Mouse (Mus musculus) adrenal gland (tissue): ENCODE measurements at regions not wholly inside any gene's neighbourhood (a gene's known extent, or its start where the extent isn't known, plus 50 kb on each side); places are given as distances from the start of the nearest gene placed in this dataset.

ENCODE experiments used
- intact Hi-C: fragments of 180-260 bp; cut with DNase I; formaldehyde crosslinking; loops from one replicate; pipeline ENCODE4 v1.15.1; 2025

GRCm38 (mm10) chr16:86389063-86389723 is 487.6 kb upstream of the Adamts5 start:
- intact Hi-C loops, result no loop called here

GRCm38 (mm10) chr16:86388128-86388527 is 486.5 kb upstream of the Adamts5 start:
- intact Hi-C loops, result no loop called here

DNA sequence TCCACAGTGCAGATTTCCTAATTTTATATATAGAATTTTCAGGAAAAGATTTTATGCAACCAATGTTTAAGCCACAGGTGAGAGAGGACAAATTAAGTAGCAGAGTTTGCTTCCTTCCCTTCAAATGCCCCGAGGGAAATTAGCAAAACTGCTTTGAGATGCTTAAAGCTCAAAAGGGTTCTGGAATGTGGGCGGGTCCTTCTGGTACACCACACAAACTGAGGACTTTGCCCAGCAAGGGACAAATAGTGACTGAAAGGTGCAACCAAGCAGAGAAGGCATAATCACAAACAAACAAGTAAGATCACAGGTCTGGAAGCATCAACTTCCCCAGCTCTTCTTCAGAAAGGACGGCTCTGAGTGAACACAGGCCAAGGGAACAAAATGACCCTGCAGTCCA is 476.4 kb upstream of the Adamts5 start:
- intact Hi-C loops, result no loop called here

DNA sequence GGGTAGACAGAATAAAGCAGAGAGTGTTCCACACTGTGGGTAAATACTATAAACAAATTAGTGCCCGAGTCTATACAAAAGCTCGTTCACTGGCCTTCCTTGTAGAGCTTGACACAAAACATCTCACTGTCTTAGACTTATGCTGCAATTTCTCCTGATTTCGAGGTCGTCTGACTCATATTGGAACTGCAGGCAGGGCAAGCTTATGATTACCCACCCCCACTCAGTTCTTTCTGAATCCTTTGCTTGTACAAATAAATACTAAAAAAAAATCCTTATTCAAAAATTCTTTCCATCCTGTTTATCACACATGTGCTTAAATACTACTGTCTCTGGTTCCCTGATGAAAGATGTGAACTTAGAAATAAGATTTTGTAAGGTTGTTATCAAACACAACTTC is 470.0 kb upstream of the Adamts5 start:
- intact Hi-C loops, result no loop called here

GRCm38 (mm10) chr16:86368449-86368848 is 466.8 kb upstream of the Adamts5 start:
- intact Hi-C loops, result no loop called here

DNA sequence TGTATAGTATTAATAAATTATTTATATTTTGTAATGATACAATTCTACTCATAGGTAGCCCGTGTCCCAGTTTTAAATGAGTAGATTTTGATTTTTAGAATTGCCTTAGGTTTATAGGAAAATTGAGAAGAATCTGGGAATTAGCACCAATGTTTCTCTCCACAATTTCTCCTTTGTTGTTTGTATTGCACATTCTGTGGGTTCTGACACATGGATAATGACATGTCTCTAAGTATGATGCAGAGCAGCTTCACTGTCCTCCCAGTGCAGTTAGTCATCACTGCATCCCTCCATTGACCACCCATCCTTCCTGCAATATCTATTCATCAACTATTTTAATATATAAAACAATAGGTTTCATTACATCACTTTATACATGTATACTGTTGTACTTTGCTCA is 464.6 kb upstream of the Adamts5 start:
- intact Hi-C loops, result no loop called here

DNA sequence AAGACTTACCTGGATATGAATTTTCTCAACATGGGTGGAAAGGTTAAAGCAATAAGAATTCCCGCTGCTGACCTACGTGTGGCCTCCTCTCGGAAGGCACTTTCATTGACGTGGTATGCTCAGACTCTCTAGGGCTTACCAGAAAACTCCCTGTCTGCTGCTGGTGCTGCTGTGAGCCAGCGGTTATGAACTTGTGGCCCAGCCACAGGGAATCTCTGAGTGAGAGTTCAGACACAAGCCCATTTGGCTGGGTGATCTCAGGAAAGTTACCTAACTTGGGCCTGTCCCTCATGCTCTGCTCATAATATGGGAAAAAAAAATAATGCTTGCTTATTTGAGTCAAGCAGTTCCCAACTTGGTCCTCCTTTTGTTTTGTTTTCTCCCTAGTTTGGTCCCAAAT is 459.5 kb upstream of the Adamts5 start:
- intact Hi-C loops, result no loop called here

DNA sequence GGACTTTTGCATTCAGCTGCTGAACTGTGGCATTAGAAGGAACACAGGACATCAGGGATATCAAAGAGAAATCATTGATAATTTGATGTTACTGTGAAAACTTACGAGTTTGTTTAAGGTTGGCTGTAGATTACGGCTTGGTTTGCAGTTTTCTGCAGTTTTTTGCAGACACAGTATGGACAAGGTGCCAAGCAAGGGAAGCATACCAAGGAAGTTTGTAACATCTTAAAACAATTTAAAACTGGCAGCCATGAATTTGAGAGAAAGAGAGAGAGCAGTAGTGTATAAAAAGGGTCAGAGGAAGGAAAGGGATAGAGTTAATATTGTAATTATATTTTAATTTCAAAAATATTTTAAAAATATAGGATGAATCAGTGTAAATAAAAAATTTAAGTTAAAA is 453.4 kb upstream of the Adamts5 start:
- intact Hi-C loops, result no loop called here

GRCm38 (mm10) chr16:86347753-86348152 is 446.1 kb upstream of the Adamts5 start:
- intact Hi-C loops, result no loop called here

DNA sequence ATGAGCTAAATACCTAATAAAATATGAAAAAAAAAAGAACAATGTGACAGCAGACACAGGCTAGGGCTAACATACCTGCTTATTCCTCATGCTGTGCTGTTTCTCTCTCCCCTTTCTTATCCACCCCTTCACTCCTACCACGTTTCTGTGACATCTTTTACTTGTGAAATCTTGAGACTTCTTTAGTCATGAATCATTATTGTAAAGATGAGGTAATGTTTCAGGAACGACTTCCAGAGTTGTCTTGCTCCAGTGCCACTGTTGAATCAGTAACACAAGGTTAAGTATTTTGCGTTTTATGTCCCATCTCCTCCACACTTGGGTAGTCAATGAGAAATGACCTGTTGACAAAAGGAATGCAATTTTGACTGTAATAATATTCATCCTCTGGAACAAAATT is 445.3 kb upstream of the Adamts5 start:
- intact Hi-C loops, result no loop called here

DNA sequence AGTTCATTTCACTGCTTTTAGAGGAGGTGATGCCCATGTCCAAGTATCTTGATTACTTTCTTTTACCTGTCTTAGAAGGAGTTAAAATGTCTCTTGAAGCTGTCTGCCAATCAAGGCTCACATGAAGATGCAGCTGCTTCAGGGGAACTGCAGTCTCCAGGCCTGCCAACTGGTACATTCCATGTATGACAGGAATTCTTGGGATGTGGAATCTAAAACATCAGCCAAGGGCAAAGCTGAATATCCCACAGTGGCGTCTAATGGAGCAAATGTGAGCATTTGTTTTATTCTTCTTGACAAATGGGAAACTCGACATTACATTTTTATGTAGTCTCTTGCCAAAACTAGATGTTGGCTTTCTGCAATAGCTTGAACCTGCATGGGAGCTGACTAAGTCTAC is 438.7 kb upstream of the Adamts5 start:
- intact Hi-C loops, result no loop called here

- intact Hi-C loops, result no loop called here
Observed at GRCm38 (mm10) chr16:86325406-86325805, 423.8 kb upstream of the Adamts5 start.

GRCm38 (mm10) chr16:86318898-86319297 is 417.3 kb upstream of the Adamts5 start:
- intact Hi-C loops, result no loop called here

GRCm38 (mm10) chr16:86309696-86310095 is 408.1 kb upstream of the Adamts5 start:
- intact Hi-C loops, result loop anchor here (10.0 kb wide), 3 partner anchors 335 to 945 kb away; no protein-coding TSS in a partner anchor

- intact Hi-C loops, result loop anchor here (2.0 to 10.0 kb wide), 5 partner anchors 118 to 951 kb away; no protein-coding TSS in a partner anchor
Observed at GRCm38 (mm10) chr16:86303869-86304268, 402.2 kb upstream of the Adamts5 start.

DNA sequence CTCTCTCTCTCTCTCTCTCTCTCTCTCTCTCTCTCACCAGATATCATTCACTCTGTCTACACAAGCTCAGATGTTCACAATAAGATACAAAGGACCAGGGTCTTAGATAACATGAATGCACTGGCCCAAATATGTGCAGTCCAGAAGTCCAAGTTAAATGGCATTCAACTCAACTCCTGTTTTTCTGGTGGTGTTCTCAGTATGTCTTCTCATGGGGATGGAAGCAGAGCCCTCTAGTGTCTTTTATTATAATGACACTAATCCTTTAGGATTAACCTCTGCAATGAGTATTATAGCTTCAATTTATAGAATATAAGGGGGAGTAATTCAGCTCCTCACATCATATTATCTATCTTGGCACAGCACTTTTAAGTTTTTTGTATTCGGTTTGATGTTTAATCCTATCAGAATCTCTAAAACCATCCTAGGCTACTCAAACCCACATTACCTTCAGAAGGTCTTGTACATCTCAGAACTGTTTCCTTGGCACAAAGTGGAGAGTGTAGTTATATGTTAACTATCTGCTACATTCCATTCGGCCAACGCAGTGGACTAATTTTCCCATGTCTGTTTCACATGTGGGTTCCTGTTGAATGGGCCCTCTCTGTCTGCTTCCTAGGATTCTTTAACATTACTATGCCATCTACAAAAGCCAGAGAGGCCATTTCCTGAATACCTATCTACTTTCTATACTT is 401.0 kb upstream of the Adamts5 start:
- intact Hi-C loops, result loop anchor here (2.0 to 10.0 kb wide), 5 partner anchors 120 to 952 kb away; no protein-coding TSS in a partner anchor

DNA sequence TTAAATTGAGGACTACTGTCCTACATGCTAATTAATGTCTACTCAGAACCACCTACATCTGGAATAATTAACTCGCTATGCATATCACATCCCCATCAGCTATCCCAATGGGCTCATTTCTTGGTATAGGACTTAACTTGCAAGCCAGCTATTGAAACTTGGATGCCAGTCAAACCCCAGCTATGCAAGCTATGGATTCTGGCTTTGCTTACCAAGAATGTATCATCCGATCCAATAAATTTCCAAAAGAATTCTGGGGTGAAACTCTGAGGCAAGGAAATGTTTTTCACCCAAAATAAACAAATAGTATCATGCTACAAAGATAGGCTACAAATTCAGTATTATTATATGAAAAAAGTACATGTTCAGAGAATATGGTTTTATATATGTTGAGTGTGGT is 392.8 kb upstream of the Adamts5 start:
- intact Hi-C loops, result no loop called here

- intact Hi-C loops, result no loop called here
Observed at GRCm38 (mm10) chr16:86281326-86281725, 379.7 kb upstream of the Adamts5 start.

DNA sequence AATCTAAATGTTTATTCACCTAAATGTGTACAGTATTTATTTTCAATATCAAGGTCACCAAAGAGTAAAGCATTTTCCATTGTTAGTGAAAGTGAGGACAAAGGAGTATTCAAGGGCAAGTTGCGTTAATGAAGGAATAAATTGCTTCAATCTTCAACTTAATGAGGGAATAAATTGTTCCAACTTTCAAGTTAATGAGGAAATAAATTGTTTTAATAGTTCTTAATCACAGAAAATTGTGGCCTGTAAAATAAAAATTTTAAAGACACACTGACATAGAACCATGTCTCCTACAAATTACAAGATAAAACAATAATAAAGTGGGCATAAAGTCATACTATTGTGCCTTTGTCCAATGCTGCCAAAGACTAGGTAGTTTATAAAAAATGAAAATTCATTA is 375.4 kb upstream of the Adamts5 start:
- intact Hi-C loops, result loop anchor here (10.0 kb wide), 1 partner anchor 372 kb away; the partner anchor contains the start of gene Adamts5

DNA sequence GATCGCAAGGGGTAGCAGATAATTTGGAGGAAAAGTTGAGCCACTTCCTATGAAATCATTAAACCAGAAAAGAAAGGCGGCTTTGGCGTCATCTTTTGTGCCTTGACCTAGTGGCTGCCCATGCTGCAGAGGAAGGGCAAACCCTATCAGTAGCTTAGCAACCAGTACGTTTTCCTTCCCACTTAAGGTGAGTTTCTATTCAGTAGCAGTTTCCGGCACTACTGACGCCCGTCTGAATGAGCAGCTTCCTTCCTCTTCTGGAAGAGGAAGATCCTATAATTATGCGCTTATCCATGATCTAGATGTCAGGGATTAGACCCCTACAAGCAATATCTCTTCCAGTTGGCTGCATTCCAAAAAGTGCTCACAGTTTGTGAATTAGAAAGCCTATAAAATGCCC is 360.0 kb upstream of the Adamts5 start:
- intact Hi-C loops, result no loop called here

- intact Hi-C loops, result no loop called here
Observed at GRCm38 (mm10) chr16:86252630-86253029, 351.0 kb upstream of the Adamts5 start.

GRCm38 (mm10) chr16:86250021-86250420 is 348.4 kb upstream of the Adamts5 start:
- intact Hi-C loops, result no loop called here

DNA sequence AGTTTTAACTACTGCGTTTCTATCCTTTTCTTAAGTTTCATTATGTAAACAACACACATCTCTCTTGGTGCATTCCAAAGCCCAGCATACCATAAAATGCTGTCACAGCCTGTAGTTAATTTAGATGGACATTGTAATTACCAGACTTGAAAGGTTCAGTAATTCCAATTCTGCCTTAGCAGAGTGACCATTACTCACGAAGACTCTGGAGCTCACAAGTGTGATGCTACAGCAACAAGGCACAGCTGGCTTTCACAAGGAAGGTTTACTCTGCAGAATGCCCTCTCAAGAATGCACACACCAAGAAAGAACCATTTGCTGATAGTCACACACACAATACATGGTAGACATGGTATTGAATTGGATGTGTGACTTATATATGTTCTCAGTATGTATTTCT is 342.6 kb upstream of the Adamts5 start:
- intact Hi-C loops, result no loop called here
